Mouse (Mus musculus) heart, embryonic 10.5 days (tissue): ENCODE data around the gene Gm20479. TPM values are rescaled to one million over a fixed set of nuclear protein-coding genes. Genes with fewer than 3 reads are reported as not detected.

Source experiments
- DNase-seq: peaks from one replicate; pipeline ENCODE4 v3.0.0-alpha.2; 2017; ENCODE audit warnings: low spot score
- H3K27ac ChIP-seq: fragments of 300-500 bp; sonication (generic); 2 replicates; pipeline ENCODE4 v1.5.1; 2016; ENCODE audit warnings: mild to moderate bottlenecking
- H3K27me3 ChIP-seq: fragments of 300-500 bp; sonication (generic); 2 replicates; pipeline ENCODE4 v1.6.1; 2016; ENCODE audit warnings: mild to moderate bottlenecking; ENCODE audit not compliant: poor library complexity, insufficient read depth, severe bottlenecking
- H3K36me3 ChIP-seq: fragments of 300-500 bp; sonication (generic); 2 replicates; pipeline ENCODE4 v1.6.1; 2016; ENCODE audit warnings: mild to moderate bottlenecking, moderate library complexity
- H3K4me1 ChIP-seq: fragments of 300-500 bp; sonication (generic); 2 replicates; pipeline ENCODE4 v1.6.1; 2016; ENCODE audit warnings: mild to moderate bottlenecking
- H3K4me3 ChIP-seq: fragments of 300-500 bp; sonication (generic); 2 replicates; pipeline ENCODE4 v1.5.1; 2016; ENCODE audit warnings: mild to moderate bottlenecking, moderate library complexity
- H3K9me3 ChIP-seq: fragments of 300-500 bp; sonication (generic); 2 replicates; pipeline ENCODE4 v1.6.1; 2016; ENCODE audit warnings: mild to moderate bottlenecking, moderate library complexity
- WGBS: fragments of 180-500 bp; shearing (Covaris S2); methylation state at CpG from one replicate; pipeline ENCODE4 v1.1.7; 2016; 5-methylcytosine and 5-hydroxymethylcytosine counted together
- polyA plus RNA-seq: library from polyadenylated mRNA; unstranded; fragments of >200 nt; fragmentation: Nextera tagmentation; extraction: Ambion mirVana; gene quantifications from 2 replicates; pipeline ENCODE4 v1.2.1, GENCODE M21; 2016

The Gm20479 gene
- 1.3 and 2.1 TPM in 2 replicates for polyA plus RNA-seq

DNA sequence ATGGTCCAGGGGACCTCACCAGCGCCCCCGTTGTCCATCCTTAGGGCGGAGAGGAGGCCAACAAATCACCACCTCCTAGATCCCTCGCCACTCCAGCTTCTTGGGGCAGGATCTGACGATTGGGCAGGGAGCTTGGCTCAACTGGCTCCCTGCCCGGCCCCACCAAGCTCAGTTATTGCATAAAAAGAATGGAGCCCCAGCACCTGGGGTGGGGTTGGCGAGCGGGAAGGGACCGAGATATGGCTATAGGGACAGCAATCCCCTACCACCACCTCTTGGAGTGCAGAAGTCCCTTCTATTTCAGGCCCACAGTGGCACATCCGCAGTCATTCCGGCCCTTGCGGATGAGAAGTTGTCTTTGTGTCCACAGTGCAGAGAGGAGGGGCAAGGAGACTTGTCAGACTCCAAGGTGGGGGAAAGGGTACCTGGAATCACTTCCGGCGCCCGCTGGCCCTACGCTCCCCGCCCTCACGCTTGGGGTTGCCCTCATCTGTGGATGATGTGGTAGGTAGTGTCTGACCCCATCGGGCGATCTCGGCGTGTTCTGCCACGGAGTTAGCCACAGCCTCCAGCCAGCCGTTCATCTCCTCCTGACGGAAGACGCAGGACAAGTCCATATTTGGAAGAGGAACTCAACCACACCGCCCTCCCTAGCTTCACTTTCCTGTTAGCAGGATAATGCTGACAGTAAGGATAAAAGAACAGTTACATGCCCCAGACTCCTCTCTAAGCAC lies at the start of gene Gm20479:
Gene Gm20479 (minus strand): TSS at position 559 of the 734 bp plus-strand sequence.
- no peak for DNase-seq
- WGBS: 1% methylated on average over 27 of the region's 27 CpGs
- peaks cover 5% of the 10 kb centered on the region for H3K27me3 ChIP-seq
- H3K36me3 ChIP-seq: peaks cover 15% of the 10 kb centered on the region
- no peaks in the 10 kb centered on the region for H3K9me3 ChIP-seq
- H3K4me3 ChIP-seq: peak within 1 kb of the TSS; percentile 75
- H3K4me1 ChIP-seq: peaks cover 41% of the 10 kb centered on the region
- H3K27ac ChIP-seq: peak within 1 kb of the TSS; percentile 89

DNA sequence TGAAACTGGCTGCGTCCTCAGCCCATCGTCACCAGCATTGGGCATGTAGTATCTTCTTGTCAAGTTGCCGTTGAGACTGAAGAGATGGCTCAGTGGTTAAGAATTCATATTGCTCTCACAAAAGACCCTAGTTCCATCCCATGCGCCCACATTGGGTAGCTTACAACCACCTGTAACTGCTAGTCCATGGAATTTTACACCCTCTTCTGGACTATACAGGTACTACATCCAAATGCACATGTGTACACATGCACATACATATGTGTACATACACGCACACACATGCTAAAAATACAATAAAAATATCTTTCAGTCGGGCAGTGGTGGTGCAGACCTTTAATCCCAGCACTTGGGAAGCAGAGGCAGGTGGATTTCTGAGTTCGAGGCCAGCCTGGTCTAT lies 49.3 kb upstream of the Gm20479 start:
- Histone ChIP-seq H3K9me3 (no peaks in the 10 kb centered on the region), H3K4me3 (no peak overlapping the region), H3K27ac (no peak overlapping the region), H3K36me3 (no peaks in the 10 kb centered on the region), H3K27me3 (peaks cover 98% of the 10 kb centered on the region), H3K4me1 (peaks cover 21% of the 10 kb centered on the region)
- 74% methylated on average over 7 of the region's 7 CpGs for WGBS
- no peak for DNase-seq

DNA sequence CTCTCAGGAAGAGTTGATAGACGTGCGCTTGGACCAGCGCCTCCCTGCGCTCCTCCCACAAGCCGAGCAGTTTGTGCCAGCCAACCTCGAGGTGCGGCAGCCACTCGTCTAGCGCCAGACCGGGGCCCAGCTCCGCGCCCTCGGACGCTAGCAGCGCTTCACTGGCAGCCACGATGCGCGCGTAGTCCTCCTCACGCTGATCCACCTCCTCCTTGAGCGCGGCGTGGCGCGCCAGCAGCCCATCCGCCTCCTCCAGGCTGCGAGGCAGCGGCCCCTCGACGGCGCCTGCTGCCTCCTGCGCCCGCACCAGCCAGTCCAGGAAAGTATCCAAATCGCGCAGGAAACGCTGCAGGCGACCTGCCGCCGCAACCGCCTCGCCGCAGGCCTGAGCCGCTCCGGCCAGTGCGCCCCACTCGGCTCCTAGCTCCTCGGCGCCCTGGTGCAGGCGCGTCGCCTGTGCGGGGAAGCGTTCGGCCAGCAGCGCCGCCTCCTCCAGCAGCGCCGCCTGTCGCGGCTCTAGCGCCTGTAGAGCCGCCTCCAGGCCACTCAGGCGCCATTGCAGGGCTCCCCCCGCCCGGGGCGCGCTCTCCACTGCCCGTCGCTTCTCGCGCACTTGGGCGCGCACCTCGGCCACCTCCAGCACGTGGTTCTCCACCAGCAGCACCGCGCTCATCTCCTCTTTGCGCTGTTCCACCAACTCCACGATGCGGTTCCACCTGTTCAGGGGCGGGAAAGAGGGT lies 47.2 kb upstream of the Gm20479 start:
- 5% methylated on average over 81 of the region's 81 CpGs for WGBS

DNA sequence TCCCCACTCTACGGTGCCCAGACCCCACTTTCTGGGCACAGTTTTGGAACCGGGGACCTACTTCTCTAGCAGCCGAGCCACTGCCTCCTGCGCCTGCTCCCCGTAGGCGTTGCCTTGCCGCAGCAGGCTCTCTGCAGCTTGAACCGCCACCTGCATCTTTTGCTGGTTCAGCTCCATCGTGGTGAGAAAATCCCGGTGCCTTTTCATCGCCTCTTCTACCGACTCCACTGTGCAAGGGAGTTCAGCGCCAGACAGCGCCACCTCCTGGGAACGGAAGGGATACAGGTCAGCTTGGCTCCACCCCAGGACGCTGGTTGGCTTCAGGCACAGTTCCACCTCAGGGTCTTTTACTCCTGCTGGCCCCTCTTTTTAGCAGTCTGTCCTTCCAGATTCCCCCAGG lies 45.5 kb upstream of the Gm20479 start:
- 10% methylated on average over 16 of the region's 16 CpGs for WGBS
- H3K27me3 ChIP-seq: peaks cover 97% of the 10 kb centered on the region

More for the DNA sequence above, 47.2 kb upstream of the Gm20479 start:
- Histone ChIP-seq H3K27me3 (peaks cover 98% of the 10 kb centered on the region), H3K27ac (peak overlapping the region; percentile 29; the same call in 1 of the 2 replicates), H3K4me3 (peak overlapping the region; percentile 45), H3K36me3 (no peaks in the 10 kb centered on the region), H3K4me1 (peaks cover 21% of the 10 kb centered on the region), H3K9me3 (no peaks in the 10 kb centered on the region)
- DNase-seq: no peak

DNA sequence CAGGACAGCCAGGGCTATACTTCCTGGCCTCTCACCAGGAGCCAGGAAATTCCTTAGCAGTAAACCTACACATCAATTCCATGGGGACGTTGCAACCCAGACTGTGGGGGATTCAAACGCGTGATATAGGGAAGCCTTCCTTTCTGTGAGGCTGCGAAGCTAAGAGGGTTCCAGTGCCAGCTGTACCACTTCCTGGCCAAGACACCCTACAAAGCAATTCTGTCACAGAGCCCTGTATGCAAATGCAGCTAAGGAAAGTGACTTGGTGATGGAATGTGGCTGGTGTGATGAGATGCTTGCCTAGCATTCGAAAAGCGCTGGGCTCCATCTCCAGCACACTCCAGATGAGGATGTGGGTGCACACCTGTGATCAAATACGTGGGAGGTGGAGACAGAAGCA lies 43.3 kb upstream of the Gm20479 start:
- Histone ChIP-seq H3K9me3 (no peaks in the 10 kb centered on the region), H3K4me1 (peaks cover 18% of the 10 kb centered on the region), H3K36me3 (no peaks in the 10 kb centered on the region), H3K4me3 (no peak overlapping the region), H3K27me3 (peaks cover 97% of the 10 kb centered on the region), H3K27ac (no peak overlapping the region)
- 74% methylated on average over 7 of the region's 7 CpGs for WGBS
- no peak for DNase-seq

More for the DNA sequence above, 45.5 kb upstream of the Gm20479 start:
- no peaks in the 10 kb centered on the region for H3K36me3 ChIP-seq
- no peak overlapping the region for H3K4me3 ChIP-seq
- H3K4me1 ChIP-seq: peaks cover 8% of the 10 kb centered on the region
- H3K27ac ChIP-seq: no peak overlapping the region
- DNase-seq: no peak
- H3K9me3 ChIP-seq: no peaks in the 10 kb centered on the region

DNA sequence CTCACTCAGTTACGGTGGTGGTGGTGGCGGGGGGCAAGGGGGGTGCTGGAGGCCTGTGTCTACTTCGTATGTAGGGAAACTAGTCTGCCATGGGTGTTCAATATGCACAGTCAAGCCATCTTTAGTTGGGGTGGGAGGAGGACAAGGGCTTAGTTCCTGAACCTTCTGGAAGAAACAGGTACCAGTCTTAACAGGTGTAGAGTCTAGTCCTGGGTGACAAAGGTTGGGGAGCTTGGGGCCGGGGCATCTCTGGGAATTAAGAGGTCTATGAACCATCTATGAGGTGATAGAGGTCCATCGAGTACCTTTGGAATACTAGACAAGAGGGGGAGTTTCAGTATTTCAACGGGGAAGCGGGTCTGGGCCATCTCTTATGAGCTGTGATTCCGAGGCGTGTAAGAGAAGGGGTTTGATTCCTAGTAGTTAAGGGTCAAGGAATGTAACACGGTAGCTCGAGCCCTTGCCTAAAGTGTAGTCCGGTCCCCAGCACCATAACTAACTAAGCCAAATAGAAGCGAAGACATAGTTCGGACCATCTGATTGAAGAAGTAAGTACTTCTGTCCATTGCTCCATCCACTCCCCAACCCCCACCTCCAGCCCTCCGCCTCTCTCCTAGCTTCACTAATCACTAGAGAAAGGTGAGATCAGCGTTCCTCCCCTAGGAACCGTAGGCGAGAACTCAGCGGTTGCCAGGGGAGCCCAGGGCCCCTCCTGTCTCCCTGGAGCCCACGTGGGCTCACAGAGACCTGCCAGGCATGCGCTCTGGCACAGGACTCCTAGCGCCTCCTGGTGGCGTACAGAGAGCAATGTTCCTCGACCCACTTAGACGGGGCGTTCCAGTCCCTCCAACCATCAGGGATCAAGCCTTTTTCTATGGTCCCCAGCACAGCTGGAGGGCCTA lies 40.1 kb upstream of the Gm20479 start:
- Histone ChIP-seq H3K27me3 (peaks cover 96% of the 10 kb centered on the region), H3K27ac (no peak overlapping the region), H3K9me3 (no peaks in the 10 kb centered on the region), H3K36me3 (no peaks in the 10 kb centered on the region), H3K4me3 (peak overlapping the region; percentile 64; the same call in 1 of the 2 replicates), H3K4me1 (peaks cover 10% of the 10 kb centered on the region)
- 19% methylated on average over 26 of the region's 26 CpGs for WGBS
- no peak for DNase-seq

DNA sequence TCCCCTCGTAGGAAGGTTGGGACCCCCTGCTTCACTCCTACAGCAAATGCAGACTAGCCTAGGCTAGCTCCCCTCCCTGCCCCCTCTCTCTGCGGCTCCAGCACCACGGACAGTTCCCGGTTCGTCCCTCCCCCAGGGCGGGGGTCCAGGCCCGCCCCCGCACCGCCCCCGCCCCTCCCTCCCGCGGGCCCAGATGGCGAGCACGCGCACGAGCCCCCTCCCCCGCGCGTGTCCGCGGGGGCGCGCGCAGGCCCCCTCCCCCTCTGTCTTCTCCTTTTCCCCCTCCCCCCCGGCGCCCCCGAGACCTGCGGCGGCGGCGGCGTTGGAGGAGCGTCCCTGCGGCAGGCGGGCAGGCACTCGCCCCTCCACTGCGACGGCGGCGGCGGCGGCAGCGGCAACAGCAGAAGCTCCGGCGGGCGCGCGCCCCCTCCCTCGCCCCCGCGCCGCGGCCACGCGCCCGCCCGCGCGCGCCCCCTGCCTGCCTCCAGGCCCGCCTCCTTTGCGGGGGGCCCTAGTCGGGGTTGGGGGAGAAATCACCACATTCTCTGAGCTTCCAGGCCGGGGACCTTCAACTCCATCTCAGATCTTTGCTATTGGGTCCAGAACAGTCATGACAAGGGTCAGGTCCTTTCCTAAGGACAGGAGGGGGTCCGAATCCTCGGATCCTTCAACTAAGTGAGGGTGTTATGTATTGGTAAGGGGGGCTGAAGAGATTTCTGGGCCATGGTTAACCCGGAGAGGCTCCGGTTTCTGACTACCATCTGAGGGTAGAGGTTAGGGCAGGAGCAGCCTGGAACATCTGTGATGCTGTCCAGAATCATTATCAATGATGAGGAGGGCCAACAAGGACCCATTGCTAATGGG lies 39.2 kb upstream of the Gm20479 start:
- peaks cover 96% of the 10 kb centered on the region for H3K27me3 ChIP-seq
- WGBS: 3% methylated on average over 45 of the region's 68 CpGs
- no peaks in the 10 kb centered on the region for H3K9me3 ChIP-seq
- peaks cover 10% of the 10 kb centered on the region for H3K4me1 ChIP-seq
- no peak for DNase-seq
- peak overlapping the region; percentile 64 for H3K4me3 ChIP-seq
- H3K36me3 ChIP-seq: no peaks in the 10 kb centered on the region
- H3K27ac ChIP-seq: no peak overlapping the region

DNA sequence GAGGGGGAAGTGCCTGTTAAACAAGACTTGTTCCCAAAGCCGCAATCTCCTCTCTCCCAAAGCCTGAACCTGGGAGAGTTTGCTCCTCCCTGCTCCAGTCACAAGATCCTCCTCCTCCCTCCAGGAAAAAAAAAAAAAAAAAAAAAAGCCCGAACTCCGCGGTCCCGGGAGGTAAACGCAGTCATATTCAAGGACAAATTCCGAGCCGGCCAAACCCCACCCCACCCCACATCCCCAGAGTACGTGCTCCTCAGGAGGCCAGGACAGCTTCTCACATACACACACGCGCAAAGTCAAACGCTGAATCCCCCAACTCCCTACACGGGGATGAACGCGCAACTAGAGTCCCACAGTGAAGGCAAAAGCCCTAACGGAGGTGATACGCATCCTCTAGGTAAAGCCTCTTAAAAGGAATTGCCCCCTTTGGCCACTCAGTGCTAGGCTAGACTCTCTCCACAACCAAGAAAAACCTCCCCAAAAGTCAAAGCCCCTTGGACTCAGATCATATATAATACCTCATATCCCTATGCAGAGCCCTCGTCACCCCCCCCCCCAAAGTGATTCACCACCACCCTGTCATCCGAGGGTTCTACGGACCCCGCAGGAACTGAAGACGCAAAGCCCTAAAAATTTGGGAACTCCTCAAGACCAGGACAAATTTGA lies 38.4 kb upstream of the Gm20479 start:
- Histone ChIP-seq H3K4me1 (peaks cover 10% of the 10 kb centered on the region), H3K36me3 (no peaks in the 10 kb centered on the region), H3K4me3 (peak overlapping the region; percentile 64), H3K9me3 (no peaks in the 10 kb centered on the region), H3K27ac (no peak overlapping the region), H3K27me3 (peaks cover 96% of the 10 kb centered on the region)
- DNase-seq: no peak
- WGBS: 3% methylated on average over 22 of the region's 22 CpGs

DNA sequence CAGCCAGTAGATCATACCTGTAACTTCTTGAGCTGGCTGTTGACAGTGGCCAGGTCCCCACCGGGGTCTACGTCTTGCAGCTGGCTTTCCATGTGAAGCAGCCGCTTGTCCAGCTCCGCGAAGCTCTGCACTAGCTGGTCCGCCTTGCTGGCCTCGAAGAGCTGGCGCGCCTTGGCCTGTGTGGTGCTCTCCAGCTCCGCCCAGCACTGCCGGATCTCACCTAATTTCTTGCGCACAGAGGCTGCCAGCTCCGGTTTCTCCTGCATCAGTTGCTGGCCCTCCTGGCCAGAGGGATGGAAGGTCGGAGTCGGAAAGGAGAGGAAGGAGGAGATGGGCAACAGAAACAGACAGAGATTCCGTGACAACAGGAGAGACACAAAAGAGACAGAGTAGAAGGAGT lies 34.2 kb upstream of the Gm20479 start:
- DNase-seq: no peak
- Histone ChIP-seq H3K4me1 (peaks cover 5% of the 10 kb centered on the region), H3K9me3 (no peaks in the 10 kb centered on the region), H3K36me3 (no peaks in the 10 kb centered on the region), H3K27ac (no peak overlapping the region), H3K4me3 (no peak overlapping the region), H3K27me3 (peaks cover 62% of the 10 kb centered on the region)
- 34% methylated on average over 16 of the region's 16 CpGs for WGBS

DNA sequence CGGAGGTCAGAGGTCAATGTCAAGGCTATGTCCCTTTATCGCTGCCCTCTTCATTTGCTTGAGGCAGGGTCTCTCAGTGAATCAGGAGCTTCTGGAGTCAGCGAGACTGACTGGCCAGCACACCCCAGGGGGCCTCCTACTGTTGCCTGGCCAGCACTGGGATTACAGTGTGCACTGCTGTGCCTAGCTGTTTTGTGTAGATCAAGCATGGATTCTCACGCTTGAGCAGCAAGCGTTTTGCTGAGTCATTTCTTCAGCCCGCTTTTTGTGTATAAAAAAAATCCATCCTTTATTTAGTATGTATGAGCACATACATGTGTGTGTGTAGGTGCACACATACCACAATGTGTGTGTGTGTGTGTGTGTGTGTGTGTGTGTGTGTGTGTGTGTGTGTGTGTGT lies 32.0 kb upstream of the Gm20479 start:
- Histone ChIP-seq H3K27me3 (peaks cover 40% of the 10 kb centered on the region), H3K27ac (no peak overlapping the region), H3K4me1 (no peaks in the 10 kb centered on the region), H3K36me3 (no peaks in the 10 kb centered on the region), H3K9me3 (no peaks in the 10 kb centered on the region), H3K4me3 (no peak overlapping the region)
- WGBS: 71% methylated on average over 6 of the region's 6 CpGs
- DNase-seq: no peak

DNA sequence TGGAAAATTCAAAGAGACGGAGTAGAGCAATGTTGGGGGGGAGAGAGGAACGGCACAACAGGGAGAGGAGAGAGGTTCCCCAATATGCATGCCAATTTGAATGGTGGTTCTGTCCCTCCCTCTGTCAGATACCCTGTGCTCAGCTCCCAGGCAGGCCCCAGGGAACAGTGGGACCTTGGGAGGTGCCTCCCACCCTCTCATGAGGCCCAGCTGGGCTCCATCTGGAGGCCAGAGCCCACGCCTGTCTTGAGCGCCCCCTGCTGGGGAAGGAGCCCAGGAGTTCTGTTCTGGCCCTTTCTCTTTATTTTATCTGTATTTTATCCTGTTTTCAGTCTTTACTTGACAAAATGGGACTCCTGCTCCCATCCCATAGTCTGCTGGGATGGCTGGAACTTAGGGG lies 27.5 kb upstream of the Gm20479 start:
- H3K4me3 ChIP-seq: no peak overlapping the region
- no peaks in the 10 kb centered on the region for H3K9me3 ChIP-seq
- no peaks in the 10 kb centered on the region for H3K4me1 ChIP-seq
- DNase-seq: no peak
- H3K27ac ChIP-seq: no peak overlapping the region
- H3K27me3 ChIP-seq: peaks cover 10% of the 10 kb centered on the region; the same call in 1 of the 2 replicates
- H3K36me3 ChIP-seq: no peaks in the 10 kb centered on the region
- 34% methylated on average over 4 of the region's 4 CpGs for WGBS
